Mouse (Mus musculus) hindbrain, embryonic 14.5 days (tissue): Measurements from ENCODE around the gene Micall2. TPM values are rescaled to one million over a fixed set of nuclear protein-coding genes. Genes with fewer than 3 reads are reported as not detected.

Experiments
- ATAC-seq: fragments of 200-750 bp; cut with Nextera tagmentation; 2 replicates; pipeline ENCODE4 v1.8.0; 2017; ENCODE audit warnings: moderate number of reproducible peaks, mild to moderate bottlenecking, moderate TSS enrichment, moderate library complexity; ENCODE audit not compliant: low FRiP score
- DNase-seq: peaks from one replicate; pipeline ENCODE4 v3.0.0-alpha.2; 2015; ENCODE audit warnings: low spot score
- H3K27ac ChIP-seq: fragments of 300-500 bp; sonication (generic); 2 replicates; pipeline ENCODE4 v1.5.1; 2014; ENCODE audit warnings: mild to moderate bottlenecking, moderate library complexity
- H3K27me3 ChIP-seq: fragments of 300-500 bp; sonication (generic); 2 replicates; pipeline ENCODE4 v1.6.1; 2014; ENCODE audit warnings: mild to moderate bottlenecking, low read length, mixed read lengths; ENCODE audit not compliant: control insufficient read depth, insufficient read depth
- H3K36me3 ChIP-seq: fragments of 300-500 bp; sonication (generic); replicated peaks from 2 replicates; pipeline ENCODE4 v1.6.1; 2014; ENCODE audit not compliant: control insufficient read depth, insufficient read depth
- H3K4me1 ChIP-seq: fragments of 300-500 bp; sonication (generic); replicated peaks from 2 replicates; pipeline ENCODE4 v1.6.1; 2014; ENCODE audit warnings: antibody characterized with exemption, low read length, mixed read lengths; ENCODE audit not compliant: control insufficient read depth, insufficient read depth
- H3K4me2 ChIP-seq: fragments of 300-500 bp; sonication (generic); replicated peaks from 2 replicates; pipeline ENCODE4 v1.6.1; 2014; ENCODE audit warnings: mild to moderate bottlenecking, moderate library complexity
- H3K4me3 ChIP-seq: fragments of 300-500 bp; sonication (generic); replicated peaks from 2 replicates; pipeline ENCODE4 v1.5.1; 2014; ENCODE audit warnings: mild to moderate bottlenecking, low read length
- H3K9ac ChIP-seq: fragments of 300-500 bp; sonication (generic); 2 replicates; pipeline ENCODE4 v1.6.1; 2014
- H3K9me3 ChIP-seq: fragments of 300-500 bp; sonication (generic); 2 replicates; pipeline ENCODE4 v1.6.1; 2016; ENCODE audit warnings: low read length; ENCODE audit not compliant: control insufficient read depth
- WGBS: fragments of 180-500 bp; shearing (Covaris S2); extraction: QIAGEN DNeasy Blood & Tissue Kit; methylation state at CpG from one replicate; pipeline ENCODE4 v1.1.7; 2014; 5-methylcytosine and 5-hydroxymethylcytosine counted together
- polyA plus RNA-seq: library from polyadenylated mRNA; unstranded; fragments of >200 nt; fragmentation: Nextera tagmentation; extraction: Ambion mirVana; gene quantifications from 2 replicates; pipeline ENCODE4 v1.2.1, GENCODE M21; 2014

The Micall2 gene
- polyA plus RNA-seq, 1 experiment from 2014 or later = 10.6 TPM

DNA sequence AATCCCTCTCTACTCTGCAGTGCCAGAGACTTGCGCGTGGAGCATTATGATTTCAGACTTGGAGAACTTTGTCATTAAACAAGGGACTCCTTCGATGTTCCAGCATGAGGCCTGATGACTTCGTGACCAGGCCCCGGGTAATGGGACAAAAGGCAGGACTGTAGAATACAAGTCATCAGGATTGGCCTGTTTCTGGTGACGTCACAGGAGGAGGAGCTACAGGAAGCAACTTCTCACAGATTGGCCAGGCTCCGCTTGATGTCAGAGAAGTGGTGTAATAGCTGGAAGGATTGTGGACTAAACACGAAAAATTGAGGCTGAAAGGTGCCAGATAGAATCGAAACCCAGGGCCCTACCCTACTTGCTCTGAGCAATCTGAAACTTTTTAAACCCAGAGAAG, 45.3 kb downstream of the Micall2 start:
- no peak overlapping the region for H3K4me3 ChIP-seq
- H3K27me3 ChIP-seq = peaks cover 4% of the 10 kb centered on the region; the same call in 1 of the 2 replicates
- peaks cover 9% of the 10 kb centered on the region; the same call in 1 of the 2 replicates for H3K4me1 ChIP-seq
- 77% methylated on average over 9 of the region's 9 CpGs for WGBS
- H3K9ac ChIP-seq = no peak overlapping the region
- H3K27ac ChIP-seq = no peak overlapping the region
- no peaks in the 10 kb centered on the region for H3K9me3 ChIP-seq
- no peak for DNase-seq
- H3K4me2 ChIP-seq = no peak overlapping the region
- ATAC-seq = no peak
- H3K36me3 ChIP-seq = no peaks in the 10 kb centered on the region

DNA sequence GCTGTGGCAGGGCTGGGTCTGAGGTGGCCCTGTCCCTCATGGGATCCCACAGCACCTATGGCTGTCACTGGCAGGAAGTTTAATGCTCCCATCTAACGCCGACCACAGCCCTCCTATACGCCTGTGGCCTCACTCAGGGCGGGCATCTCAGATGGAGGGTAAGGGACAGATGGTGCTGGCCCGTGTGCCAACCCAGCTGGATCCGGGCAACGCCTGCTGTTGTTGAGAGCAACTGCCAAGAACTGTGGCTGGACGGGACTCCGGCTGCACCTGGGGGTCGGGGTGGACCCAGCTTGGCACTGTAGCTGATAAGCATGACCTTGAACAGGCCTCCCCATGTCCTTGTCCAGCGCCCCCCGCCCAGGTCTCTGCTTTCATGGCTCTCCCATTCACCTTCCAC, 47.8 kb downstream of the Micall2 start:
- Histone ChIP-seq H3K4me2 (no peak overlapping the region), H3K4me1 (peaks cover under 1% of the 10 kb centered on the region; the same call in 1 of the 2 replicates), H3K9me3 (no peaks in the 10 kb centered on the region), H3K27me3 (peaks cover 16% of the 10 kb centered on the region), H3K4me3 (no peak overlapping the region), H3K36me3 (no peaks in the 10 kb centered on the region), H3K9ac (no peak overlapping the region), H3K27ac (no peak overlapping the region)
- 56% methylated on average over 12 of the region's 12 CpGs for WGBS
- DNase-seq (no peak), ATAC-seq (no peak)

DNA sequence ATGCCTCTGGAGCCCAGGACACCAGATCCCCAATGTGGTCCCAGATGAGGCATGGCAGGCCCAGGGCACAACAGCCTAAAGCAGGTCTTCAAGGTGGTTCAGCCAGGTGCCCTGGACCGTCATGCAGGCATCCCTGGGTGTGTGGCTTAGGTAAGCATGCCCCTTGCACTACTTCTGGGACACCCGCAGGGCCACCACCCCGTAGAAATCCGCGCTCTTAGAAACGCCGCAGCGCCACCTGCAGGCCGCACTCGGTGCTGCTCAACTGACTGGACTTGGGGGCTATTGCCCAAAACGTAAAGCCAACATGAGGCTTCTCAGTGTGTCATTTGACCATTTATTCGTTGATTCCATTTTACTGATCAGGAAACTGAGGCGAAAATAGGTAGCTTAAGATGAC, 48.5 kb downstream of the Micall2 start:
- no peak for ATAC-seq
- no peak overlapping the region for H3K9ac ChIP-seq
- WGBS = 5% methylated on average over 13 of the region's 13 CpGs

DNA sequence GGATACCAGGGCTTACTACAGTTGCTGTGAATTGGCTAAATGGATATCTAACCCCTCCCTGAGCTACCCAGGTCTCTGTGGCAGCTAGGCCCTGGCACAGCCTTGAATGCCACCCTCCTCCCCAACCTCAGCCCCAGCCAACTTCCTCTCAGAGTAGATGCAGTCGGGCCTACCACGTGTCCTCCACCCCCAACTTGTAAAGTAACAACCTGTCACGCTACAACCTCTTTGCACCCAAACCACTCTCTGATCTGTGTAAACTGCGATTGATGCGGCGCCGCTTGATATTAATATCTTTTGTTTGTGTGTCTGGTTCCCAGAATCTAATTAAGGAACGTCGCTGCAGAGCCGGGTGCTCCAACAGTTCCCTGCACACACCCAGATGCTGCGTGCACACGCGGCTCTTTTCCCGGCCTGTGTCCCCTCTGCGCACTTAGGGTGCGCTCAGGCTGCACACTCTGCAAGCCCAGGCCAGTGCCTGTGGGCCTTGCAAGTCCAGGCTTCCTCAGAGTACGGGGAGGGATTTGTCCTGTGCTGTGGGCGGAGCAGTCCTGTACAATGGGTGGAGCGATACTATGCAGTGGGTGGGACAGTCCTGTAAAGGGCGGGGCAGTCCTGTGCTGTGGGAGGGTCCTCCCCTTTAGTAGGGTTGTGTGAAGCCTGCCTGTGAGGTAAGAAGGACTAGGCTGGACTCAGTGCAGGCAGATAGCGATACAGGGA, 49.4 kb downstream of the Micall2 start:
- Histone ChIP-seq H3K9me3 (no peaks in the 10 kb centered on the region), H3K27me3 (peaks cover 16% of the 10 kb centered on the region), H3K4me3 (no peak overlapping the region), H3K9ac (no peak overlapping the region; the same call in 1 of the 2 replicates), H3K4me2 (no peak overlapping the region), H3K4me1 (peaks cover 16% of the 10 kb centered on the region), H3K36me3 (no peaks in the 10 kb centered on the region), H3K27ac (no peak overlapping the region)
- DNase-seq = no peak
- peak; percentile 44; the same call in 1 of the 2 replicates for ATAC-seq
- 22% methylated on average over 21 of the region's 21 CpGs for WGBS

More for the DNA sequence above, 48.5 kb downstream of the Micall2 start:
- H3K4me1 ChIP-seq = peaks cover 6% of the 10 kb centered on the region
- DNase-seq = no peak
- no peaks in the 10 kb centered on the region for H3K9me3 ChIP-seq
- H3K4me3 ChIP-seq = no peak overlapping the region
- H3K36me3 ChIP-seq = no peaks in the 10 kb centered on the region
- no peak overlapping the region for H3K4me2 ChIP-seq
- no peak overlapping the region for H3K27ac ChIP-seq
- H3K27me3 ChIP-seq = peaks cover 16% of the 10 kb centered on the region

DNA sequence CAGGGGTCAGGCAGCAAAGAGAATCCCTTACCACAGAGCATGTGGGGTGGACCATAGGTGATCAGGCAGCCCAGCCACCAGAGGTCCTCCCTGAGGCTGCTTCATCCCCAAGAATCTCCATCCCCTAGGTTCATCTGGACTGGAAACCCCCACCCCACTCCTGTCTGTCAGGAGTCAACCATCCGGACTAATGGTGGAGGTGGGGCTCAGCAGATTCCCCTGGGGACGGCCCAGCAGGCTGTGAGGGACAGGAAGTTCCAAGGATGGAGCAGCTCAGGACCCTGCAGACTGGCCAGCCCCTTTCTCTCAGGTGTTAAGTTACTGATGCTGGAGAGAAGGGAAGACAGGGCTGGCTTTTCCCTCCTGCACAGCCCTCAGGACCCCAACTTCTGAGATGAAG, 52.9 kb downstream of the Micall2 start:
- Histone ChIP-seq H3K4me3 (no peak overlapping the region), H3K9ac (no peak overlapping the region), H3K36me3 (no peaks in the 10 kb centered on the region), H3K4me1 (peaks cover 23% of the 10 kb centered on the region), H3K4me2 (no peak overlapping the region), H3K27me3 (peaks cover 22% of the 10 kb centered on the region), H3K27ac (peak overlapping the region; percentile 48; the same call in 1 of the 2 replicates), H3K9me3 (no peaks in the 10 kb centered on the region)
- DNase-seq = no peak
- WGBS = 0% methylated on average over 2 of the region's 2 CpGs
- no peak for ATAC-seq

DNA sequence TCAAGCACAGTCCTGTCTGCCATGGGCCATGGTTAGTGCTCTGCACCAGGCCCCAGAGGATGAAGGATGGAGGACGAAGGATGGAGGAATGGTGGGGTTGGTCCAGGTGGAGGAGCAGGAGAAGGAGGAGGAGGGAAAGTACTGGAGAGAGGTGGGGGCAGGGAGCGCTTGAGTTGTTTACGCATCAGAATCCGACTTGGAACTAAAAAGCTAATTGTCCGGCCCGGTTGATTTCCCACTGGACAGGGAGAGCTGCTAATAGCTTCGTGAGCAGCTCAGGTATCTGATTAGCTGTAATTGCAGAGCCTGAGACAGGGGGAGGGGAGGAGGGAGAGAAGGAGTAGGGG, 53.5 kb downstream of the Micall2 start:
- peak overlapping the region; percentile 83 for H3K27ac ChIP-seq
- no peaks in the 10 kb centered on the region for H3K9me3 ChIP-seq
- peaks cover 22% of the 10 kb centered on the region for H3K27me3 ChIP-seq
- peak; percentile 38 for ATAC-seq
- peak overlapping the region; percentile 27 for H3K4me2 ChIP-seq
- no peak overlapping the region for H3K4me3 ChIP-seq
- H3K9ac ChIP-seq = no peak overlapping the region; the same call in 1 of the 2 replicates
- no peaks in the 10 kb centered on the region for H3K36me3 ChIP-seq
- no peak for DNase-seq
- H3K4me1 ChIP-seq = peaks cover 23% of the 10 kb centered on the region
- 6% methylated on average over 7 of the region's 7 CpGs for WGBS

DNA sequence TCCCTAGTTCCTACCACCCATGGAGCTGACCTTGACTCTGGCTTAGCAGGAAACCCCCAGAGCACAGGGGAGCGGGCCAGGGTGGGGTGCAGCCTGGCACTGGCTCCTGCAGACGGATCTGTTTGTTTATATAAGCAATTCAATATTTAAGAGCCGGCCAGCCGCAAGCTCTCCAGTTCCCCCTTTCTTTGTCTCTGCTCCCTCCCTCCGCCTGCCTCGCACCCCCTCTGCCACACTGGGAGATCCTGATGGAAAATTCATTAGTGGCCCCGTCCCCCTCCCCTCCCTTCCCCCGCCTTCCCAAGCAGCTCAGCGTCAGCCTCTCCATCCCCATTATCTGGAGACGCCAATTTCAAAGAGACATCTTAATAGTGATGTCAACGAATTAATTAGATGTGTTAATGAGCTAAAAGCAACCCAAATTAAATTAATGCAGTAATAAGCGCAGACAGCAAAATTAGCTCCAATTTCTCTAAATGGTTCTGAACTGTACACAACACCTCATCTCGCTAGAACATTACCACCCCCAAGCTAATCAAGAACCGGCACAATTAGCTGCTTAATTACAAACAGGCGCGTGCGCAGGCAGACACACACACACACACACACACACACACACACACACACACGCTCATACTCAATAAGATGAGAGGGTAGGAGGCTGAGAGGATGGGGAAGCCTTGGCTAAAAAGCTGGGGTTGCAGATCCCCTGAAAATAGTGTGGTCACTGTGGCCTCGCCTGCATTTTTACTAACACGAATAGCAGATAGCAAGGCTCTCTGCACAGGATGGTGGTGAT, 54.1 kb downstream of the Micall2 start:
- peak; percentile 71 for DNase-seq
- Histone ChIP-seq H3K36me3 (no peaks in the 10 kb centered on the region), H3K27me3 (peaks cover 23% of the 10 kb centered on the region), H3K9me3 (no peaks in the 10 kb centered on the region), H3K27ac (peak overlapping the region; percentile 83), H3K9ac (peak overlapping the region; percentile 16; the same call in 1 of the 2 replicates), H3K4me2 (peak overlapping the region; percentile 27), H3K4me1 (peaks cover 23% of the 10 kb centered on the region), H3K4me3 (no peak overlapping the region)
- peak; percentile 83 for ATAC-seq
- 3% methylated on average over 20 of the region's 20 CpGs for WGBS

DNA sequence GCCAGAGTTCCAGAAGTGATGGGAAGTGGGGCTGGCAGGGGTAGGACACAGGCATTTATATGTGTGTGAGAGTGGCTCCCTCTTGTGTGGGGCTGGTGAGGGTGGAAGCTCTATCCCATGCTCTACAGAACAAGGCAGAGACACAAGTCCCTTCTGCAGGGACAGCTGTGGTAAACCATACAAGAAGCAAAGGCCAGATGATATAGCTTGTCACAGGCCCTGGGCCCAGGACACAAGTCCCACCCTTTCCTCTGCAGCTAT, 60.5 kb downstream of the Micall2 start:
- H3K9ac ChIP-seq = no peak overlapping the region
- DNase-seq = no peak
- ATAC-seq = no peak

DNA sequence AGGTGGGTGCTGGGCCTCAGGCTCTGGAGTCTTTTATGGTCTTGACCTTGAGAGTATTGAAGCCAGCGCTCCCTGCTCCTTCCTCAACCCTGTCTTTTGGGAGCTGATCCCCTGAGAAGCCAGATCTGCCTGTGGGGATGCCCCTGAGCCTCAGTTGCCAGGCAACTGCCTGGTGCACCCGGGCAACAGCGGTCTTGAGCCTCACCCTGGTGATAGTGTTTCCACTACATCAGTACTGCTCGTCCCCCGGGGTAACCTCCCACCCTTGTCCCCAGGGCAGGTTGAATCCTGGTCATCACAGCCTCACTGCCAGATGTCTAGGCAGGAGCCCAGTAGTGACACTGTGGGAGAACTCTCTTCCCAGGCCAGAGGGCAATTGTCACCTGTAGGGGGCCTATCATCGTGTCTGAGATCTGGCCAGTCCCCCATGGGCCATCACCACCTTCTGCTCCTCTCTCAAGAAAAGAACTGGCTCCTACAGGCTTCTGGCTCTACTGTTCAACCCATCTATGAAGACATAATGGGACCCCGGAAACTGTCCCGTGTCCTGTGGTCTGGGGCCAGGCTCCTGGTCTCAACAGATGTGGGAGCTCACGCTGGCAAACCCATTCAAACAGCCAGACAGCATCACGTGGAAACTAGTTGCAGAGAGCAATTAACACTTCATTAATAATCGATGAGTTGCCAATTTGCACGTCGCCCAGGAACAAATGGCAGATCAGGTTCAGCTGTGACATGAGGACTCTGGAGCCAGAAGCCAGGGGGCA, 61.0 kb downstream of the Micall2 start:
- Histone ChIP-seq H3K9me3 (no peaks in the 10 kb centered on the region), H3K27ac (no peak overlapping the region), H3K27me3 (peaks cover 50% of the 10 kb centered on the region), H3K36me3 (no peaks in the 10 kb centered on the region), H3K4me1 (peaks cover 5% of the 10 kb centered on the region; the same call in 1 of the 2 replicates), H3K4me2 (no peak overlapping the region), H3K9ac (no peak overlapping the region), H3K4me3 (no peak overlapping the region)
- 27% methylated on average over 13 of the region's 13 CpGs for WGBS
- DNase-seq (no peak), ATAC-seq (no peak)

More for the DNA sequence above, 60.5 kb downstream of the Micall2 start:
- peaks cover 47% of the 10 kb centered on the region for H3K27me3 ChIP-seq
- no peak overlapping the region for H3K4me3 ChIP-seq
- H3K4me2 ChIP-seq = no peak overlapping the region
- no peak overlapping the region for H3K27ac ChIP-seq
- H3K9me3 ChIP-seq = no peaks in the 10 kb centered on the region
- no peaks in the 10 kb centered on the region for H3K36me3 ChIP-seq
- H3K4me1 ChIP-seq = peaks cover 5% of the 10 kb centered on the region; the same call in 1 of the 2 replicates
